Mouse (Mus musculus): ENCODE results near the gene Tmem200b. TPM values are rescaled to one million over a fixed set of nuclear protein-coding genes. Genes with fewer than 3 reads are reported as not detected.

Tmem200b gene
- polyA plus RNA-seq, 1 experiment from 2014 or later, result 0.15 TPM

GRCm38 (mm10) chr4:131913526-131913925 is 8.0 kb upstream of the Tmem200b start:
- Histone ChIP-seq H3K4me3 (no peak overlapping the region), H3K27me3 (replicated peaks) (peaks cover 57% of the 10 kb centered on the region), H3K4me1 (peaks cover 32% of the 10 kb centered on the region), H3K9me3 (no peaks in the 10 kb centered on the region), H3K9ac (no peak overlapping the region), H3K27ac (no peak overlapping the region), H3K36me3 (replicated peaks) (no peaks in the 10 kb centered on the region), H3K4me2 (no peak overlapping the region)
- no peak for ATAC-seq (replicated peaks)
- 61% methylated on average over 10 of the region's 10 CpGs for WGBS

- H3K36me3 ChIP-seq (replicated peaks), result no peaks in the 10 kb centered on the region
- H3K9ac ChIP-seq, result no peak overlapping the region
- H3K9me3 ChIP-seq, result no peaks in the 10 kb centered on the region
- H3K27me3 ChIP-seq (replicated peaks), result peaks cover 63% of the 10 kb centered on the region
- no peak overlapping the region for H3K4me3 ChIP-seq
- H3K4me1 ChIP-seq, result peaks cover 32% of the 10 kb centered on the region
- no peak overlapping the region for H3K4me2 ChIP-seq
- ATAC-seq (replicated peaks), result no peak
- 9% methylated on average over 9 of the region's 9 CpGs for WGBS
- H3K27ac ChIP-seq, result no peak overlapping the region
These were observed 7.4 kb upstream of the Tmem200b start for GRCm38 (mm10) chr4:131914046-131914643.

- H3K4me3 ChIP-seq, result peak overlapping the region; percentile 21
- peaks cover 28% of the 10 kb centered on the region for H3K4me1 ChIP-seq
- no peaks in the 10 kb centered on the region for H3K36me3 ChIP-seq (replicated peaks)
- H3K4me2 ChIP-seq, result peak overlapping the region; percentile 49
- peak overlapping the region; percentile 36 for H3K9ac ChIP-seq
- 2% methylated on average over 31 of the region's 31 CpGs for WGBS
- H3K27me3 ChIP-seq (replicated peaks), result peaks cover 71% of the 10 kb centered on the region
- ATAC-seq (replicated peaks), result no peak
- H3K9me3 ChIP-seq, result no peaks in the 10 kb centered on the region
- no peak overlapping the region for H3K27ac ChIP-seq
These were observed 6.6 kb upstream of the Tmem200b start for GRCm38 (mm10) chr4:131914891-131915469.

GRCm38 (mm10) chr4:131915821-131916328 is 5.7 kb upstream of the Tmem200b start:
- H3K27me3 ChIP-seq (replicated peaks), result peaks cover 80% of the 10 kb centered on the region
- H3K9me3 ChIP-seq, result no peaks in the 10 kb centered on the region
- WGBS, result 19% methylated on average over 13 of the region's 13 CpGs
- peaks cover 27% of the 10 kb centered on the region for H3K4me1 ChIP-seq
- ATAC-seq (replicated peaks), result no peak
- no peak overlapping the region for H3K4me2 ChIP-seq
- no peak overlapping the region for H3K27ac ChIP-seq
- H3K36me3 ChIP-seq (replicated peaks), result no peaks in the 10 kb centered on the region
- no peak overlapping the region for H3K4me3 ChIP-seq
- H3K9ac ChIP-seq, result no peak overlapping the region

GRCm38 (mm10) chr4:131916425-131916824 is 5.1 kb upstream of the Tmem200b start:
- Histone ChIP-seq H3K36me3 (replicated peaks) (no peaks in the 10 kb centered on the region), H3K9me3 (no peaks in the 10 kb centered on the region), H3K27me3 (replicated peaks) (peaks cover 86% of the 10 kb centered on the region), H3K9ac (no peak overlapping the region), H3K27ac (no peak overlapping the region), H3K4me3 (no peak overlapping the region), H3K4me2 (no peak overlapping the region), H3K4me1 (peaks cover 29% of the 10 kb centered on the region)
- WGBS, result 7% methylated on average over 15 of the region's 15 CpGs
- ATAC-seq (replicated peaks), result no peak

GRCm38 (mm10) chr4:131917010-131917555 is 4.5 kb upstream of the Tmem200b start:
- H3K4me3 ChIP-seq, result no peak overlapping the region
- H3K4me2 ChIP-seq, result no peak overlapping the region
- peaks cover 36% of the 10 kb centered on the region for H3K4me1 ChIP-seq
- H3K9ac ChIP-seq, result no peak overlapping the region
- H3K36me3 ChIP-seq (replicated peaks), result no peaks in the 10 kb centered on the region
- H3K27ac ChIP-seq, result no peak overlapping the region
- no peak for ATAC-seq (replicated peaks)
- no peaks in the 10 kb centered on the region for H3K9me3 ChIP-seq
- 78% methylated on average over 10 of the region's 10 CpGs for WGBS
- peaks cover 91% of the 10 kb centered on the region for H3K27me3 ChIP-seq (replicated peaks)

- no peak overlapping the region for H3K27ac ChIP-seq
- no peak overlapping the region for H3K9ac ChIP-seq
- H3K9me3 ChIP-seq, result no peaks in the 10 kb centered on the region
- peaks cover 39% of the 10 kb centered on the region for H3K4me1 ChIP-seq
- H3K27me3 ChIP-seq (replicated peaks), result peaks cover 93% of the 10 kb centered on the region
- ATAC-seq (replicated peaks), result no peak
- H3K4me3 ChIP-seq, result no peak overlapping the region
- 66% methylated on average over 7 of the region's 7 CpGs for WGBS
- H3K36me3 ChIP-seq (replicated peaks), result no peaks in the 10 kb centered on the region
- H3K4me2 ChIP-seq, result no peak overlapping the region
These were observed 3.5 kb upstream of the Tmem200b start for GRCm38 (mm10) chr4:131918026-131918533.

- Histone ChIP-seq H3K36me3 (replicated peaks) (no peaks in the 10 kb centered on the region), H3K9me3 (no peaks in the 10 kb centered on the region)
- WGBS, result 17% methylated on average over 15 of the region's 15 CpGs
These were observed 2.7 kb upstream of the Tmem200b start for GRCm38 (mm10) chr4:131918711-131919500.

GRCm38 (mm10) chr4:131919506-131920140 is 1.9 kb upstream of the Tmem200b start:
- H3K27ac ChIP-seq, result no peak overlapping the region
- H3K9ac ChIP-seq, result no peak overlapping the region
- no peaks in the 10 kb centered on the region for H3K9me3 ChIP-seq
- peaks cover 42% of the 10 kb centered on the region for H3K4me1 ChIP-seq
- peaks cover 2% of the 10 kb centered on the region; the same call in 1 of the 2 replicates for H3K36me3 ChIP-seq (replicated peaks)
- peaks cover 96% of the 10 kb centered on the region for H3K27me3 ChIP-seq (replicated peaks)
- H3K4me2 ChIP-seq, result 0 out of 2 replicates have a peak overlapping the region, but pooled peaks have one; percentile 84
- H3K4me3 ChIP-seq, result no peak overlapping the region
- ATAC-seq (replicated peaks), result no peak
- 23% methylated on average over 15 of the region's 15 CpGs for WGBS

More at GRCm38 (mm10) chr4:131918711-131919500, 2.7 kb upstream of the Tmem200b start:
- no peak overlapping the region for H3K4me3 ChIP-seq
- H3K27me3 ChIP-seq (replicated peaks), result peaks cover 95% of the 10 kb centered on the region
- H3K4me1 ChIP-seq, result peaks cover 39% of the 10 kb centered on the region
- ATAC-seq (replicated peaks), result no peak
- no peak overlapping the region for H3K9ac ChIP-seq
- no peak overlapping the region for H3K27ac ChIP-seq
- H3K4me2 ChIP-seq, result no peak overlapping the region

- Histone ChIP-seq H3K9me3 (no peaks in the 10 kb centered on the region), H3K36me3 (replicated peaks) (peaks cover 7% of the 10 kb centered on the region), H3K4me2 (peak overlapping the region; percentile 84), H3K27ac (no peak overlapping the region), H3K4me1 (peaks cover 39% of the 10 kb centered on the region), H3K4me3 (peak overlapping the region; percentile 51), H3K27me3 (replicated peaks) (peaks cover 98% of the 10 kb centered on the region), H3K9ac (no peak overlapping the region)
- no peak for ATAC-seq (replicated peaks)
- 4% methylated on average over 50 of the region's 51 CpGs for WGBS
These were observed 1.4 kb upstream of the Tmem200b start for GRCm38 (mm10) chr4:131920141-131920594.

GRCm38 (mm10) chr4:131920595-131921351 is 798 bp upstream of the Tmem200b start:
- Histone ChIP-seq H3K27me3 (replicated peaks) (peaks cover 95% of the 10 kb centered on the region), H3K4me2 (peak overlapping the region; percentile 84), H3K9ac (peak overlapping the region; percentile 37; the same call in 1 of the 2 replicates), H3K36me3 (replicated peaks) (peaks cover 12% of the 10 kb centered on the region), H3K27ac (no peak overlapping the region), H3K4me1 (peaks cover 33% of the 10 kb centered on the region), H3K4me3 (peak overlapping the region; percentile 51), H3K9me3 (no peaks in the 10 kb centered on the region)
- under 1% methylated on average over 72 of the region's 76 CpGs for WGBS
- ATAC-seq (replicated peaks), result peak; percentile 12; the same call in 1 of the 2 replicates

All from midbrain, embryonic 15.5 days (tissue).